Mouse (Mus musculus): ENCODE results near the gene Bex6.

The Bex6 gene

DNA sequence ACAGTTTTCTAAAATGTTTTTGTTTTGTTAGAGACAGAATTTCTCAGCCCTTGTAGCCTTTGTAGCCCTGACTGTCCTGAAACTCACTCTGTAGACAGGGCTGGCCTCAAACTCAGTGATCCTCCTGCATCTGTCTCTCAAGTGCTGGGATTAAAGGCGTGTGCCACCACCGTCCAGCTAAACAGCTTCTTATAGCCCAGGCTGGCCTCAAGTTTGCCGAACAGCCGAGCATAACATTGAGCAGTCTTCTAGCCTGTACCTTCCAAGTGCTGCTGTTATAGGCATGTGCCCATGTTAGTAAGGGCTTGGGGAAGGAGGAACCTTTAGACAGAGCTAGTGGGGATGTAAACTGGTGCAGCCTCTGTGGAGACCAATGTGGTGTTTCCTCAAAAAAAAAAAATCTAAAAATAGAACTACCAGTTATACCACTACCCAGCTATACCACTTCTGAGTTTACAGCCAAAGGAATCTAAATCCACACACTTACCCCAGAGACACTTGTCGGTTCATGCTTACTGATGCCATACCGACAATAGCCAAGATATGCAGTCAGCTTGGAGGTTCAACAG, at the start of gene Bex6:
TSS of gene Bex6 (plus strand) at position 491 of the 569 bp plus-strand sequence.
- no peak for DNase-seq (ENCODE audit: low spot score)

DNA sequence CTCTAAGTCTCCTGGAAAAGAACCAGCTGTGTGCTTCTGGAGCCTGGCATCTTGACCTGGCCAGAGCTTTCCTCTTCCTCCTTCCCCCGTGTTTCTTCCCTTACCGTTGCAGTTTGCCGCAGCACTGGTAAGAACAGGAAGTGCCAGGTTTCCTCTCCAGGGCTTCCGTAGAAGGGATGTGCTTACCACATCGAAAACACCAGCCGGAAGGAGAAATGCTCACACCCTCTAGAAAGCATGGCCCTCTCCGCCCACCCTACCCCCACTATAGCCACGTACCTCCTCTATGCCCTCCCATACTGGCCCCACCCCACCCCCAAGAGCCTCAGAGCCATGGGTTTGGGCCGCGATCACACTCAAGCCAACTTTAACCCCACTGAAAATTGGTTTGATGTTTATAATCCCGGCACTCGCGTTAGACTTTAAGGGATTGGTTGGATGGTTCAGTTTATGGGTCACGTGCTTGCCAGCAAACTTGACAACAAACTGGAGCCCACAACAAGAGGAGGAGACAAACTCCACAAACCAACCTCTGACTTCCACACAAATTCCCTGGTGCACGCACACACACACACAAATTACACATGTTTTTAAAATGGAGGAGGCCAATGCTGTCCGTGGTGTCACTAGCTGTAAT, 49.3 kb upstream of the Bex6 start:
- no peak for DNase-seq (ENCODE audit: low spot score)

DNA sequence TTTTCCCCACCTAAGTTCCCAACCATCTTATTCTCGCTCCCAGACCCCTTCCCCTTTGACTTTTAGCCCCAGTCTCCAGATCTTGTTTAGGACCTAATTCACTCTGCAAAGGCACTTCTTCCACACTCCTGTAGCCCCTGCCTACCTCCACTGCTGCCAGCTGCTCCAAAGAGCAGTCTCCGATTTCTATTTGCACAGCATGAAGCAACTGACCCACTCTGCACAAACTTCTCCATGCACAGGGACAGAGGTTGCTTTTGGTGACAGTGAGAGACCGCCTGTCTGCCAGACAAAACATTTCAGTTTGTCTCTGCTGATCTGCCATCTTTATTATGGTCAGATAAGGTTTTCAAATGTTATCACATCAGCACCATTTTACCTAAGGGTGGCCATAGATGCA, 46.5 kb upstream of the Bex6 start:
- DNase-seq (ENCODE audit: low spot score) = no peak

DNA sequence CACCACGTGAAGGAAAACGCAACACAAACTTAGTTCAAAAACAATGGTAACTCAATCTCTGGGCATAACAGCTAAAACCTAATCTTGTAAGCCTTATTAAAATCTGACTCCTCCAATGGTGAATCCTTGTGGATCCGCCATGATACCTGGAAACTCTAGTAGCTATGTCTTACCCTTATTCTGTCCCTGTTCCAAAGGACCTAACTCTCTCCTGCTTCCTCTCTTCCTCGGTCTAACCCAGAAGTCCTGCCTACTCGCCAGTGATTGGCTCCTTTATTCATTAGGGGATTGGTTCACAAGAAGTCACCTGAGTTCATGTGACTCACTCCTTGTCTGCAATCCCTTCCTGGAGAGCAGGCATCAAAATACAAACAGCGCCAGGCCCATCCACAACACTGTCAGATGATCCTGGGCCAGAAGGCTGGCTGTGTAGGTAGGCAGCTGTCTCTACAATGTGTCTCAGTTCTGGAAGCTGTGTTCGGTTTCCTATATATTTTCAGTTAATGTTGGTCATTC, 43.7 kb upstream of the Bex6 start:
- DNase-seq (ENCODE audit: low spot score) = no peak

DNA sequence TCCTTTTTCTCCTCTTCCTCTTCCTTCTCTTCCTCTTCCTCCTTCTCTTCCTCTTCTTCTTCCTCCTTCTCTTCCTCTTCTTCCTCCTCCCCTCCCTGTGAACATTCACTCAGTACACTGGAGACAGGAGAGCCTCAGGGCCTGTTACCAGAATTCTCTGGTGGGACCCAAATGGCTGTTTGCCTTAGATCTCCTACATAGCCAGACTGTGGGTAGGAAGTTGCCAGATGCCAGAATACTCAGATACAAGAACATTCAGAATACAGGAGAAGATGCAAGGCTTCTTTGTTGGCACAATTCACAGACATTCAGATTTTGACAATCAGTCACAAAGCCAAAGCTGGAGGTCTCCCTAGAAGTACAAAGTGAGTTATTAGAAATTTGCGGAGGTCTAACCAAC, 40.7 kb upstream of the Bex6 start:
- no peak for DNase-seq (ENCODE audit: low spot score)

DNA sequence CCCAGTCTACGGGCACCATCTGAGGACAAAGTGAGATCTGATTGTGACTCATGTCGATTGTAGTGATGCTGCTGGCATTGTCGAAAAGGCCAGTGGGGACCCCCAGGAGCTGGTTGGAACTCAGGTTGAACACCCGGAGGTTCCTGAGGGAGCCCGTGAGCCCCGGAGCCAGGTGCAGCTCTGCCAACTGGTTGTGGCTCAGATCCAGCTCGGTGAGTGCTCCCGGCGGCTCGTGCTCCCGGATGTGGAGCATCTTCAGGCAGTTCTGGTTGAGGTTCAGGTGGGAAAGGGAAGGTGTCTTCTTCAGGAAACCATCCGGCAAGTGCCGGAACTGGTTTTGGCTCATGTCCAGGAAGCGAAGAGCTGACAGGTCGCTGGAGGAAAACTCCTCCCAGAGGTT, 35.9 kb upstream of the Bex6 start:
- no peak for DNase-seq (ENCODE audit: low spot score)

DNA sequence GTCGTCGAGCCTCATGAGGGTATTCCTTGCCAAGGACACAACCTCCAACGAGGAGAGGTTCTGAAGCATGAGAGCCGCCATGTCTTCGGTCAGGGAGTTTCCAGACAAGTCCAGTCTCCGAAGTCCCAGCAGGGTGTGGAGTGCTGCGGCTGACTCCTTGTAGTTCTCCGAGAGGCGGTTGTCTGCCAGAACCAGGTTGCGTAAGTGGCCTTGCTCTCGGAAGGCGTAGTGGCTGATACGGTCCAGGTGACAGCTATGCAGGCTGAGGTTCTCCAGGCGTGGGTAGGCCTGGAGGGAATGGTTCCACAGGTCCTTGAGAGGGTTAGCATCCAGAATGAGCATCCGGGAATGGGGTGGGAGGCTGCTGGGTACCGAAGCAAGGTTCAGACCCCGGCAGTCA, 35.0 kb upstream of the Bex6 start:
- DNase-seq (ENCODE audit: low spot score) = no peak

DNA sequence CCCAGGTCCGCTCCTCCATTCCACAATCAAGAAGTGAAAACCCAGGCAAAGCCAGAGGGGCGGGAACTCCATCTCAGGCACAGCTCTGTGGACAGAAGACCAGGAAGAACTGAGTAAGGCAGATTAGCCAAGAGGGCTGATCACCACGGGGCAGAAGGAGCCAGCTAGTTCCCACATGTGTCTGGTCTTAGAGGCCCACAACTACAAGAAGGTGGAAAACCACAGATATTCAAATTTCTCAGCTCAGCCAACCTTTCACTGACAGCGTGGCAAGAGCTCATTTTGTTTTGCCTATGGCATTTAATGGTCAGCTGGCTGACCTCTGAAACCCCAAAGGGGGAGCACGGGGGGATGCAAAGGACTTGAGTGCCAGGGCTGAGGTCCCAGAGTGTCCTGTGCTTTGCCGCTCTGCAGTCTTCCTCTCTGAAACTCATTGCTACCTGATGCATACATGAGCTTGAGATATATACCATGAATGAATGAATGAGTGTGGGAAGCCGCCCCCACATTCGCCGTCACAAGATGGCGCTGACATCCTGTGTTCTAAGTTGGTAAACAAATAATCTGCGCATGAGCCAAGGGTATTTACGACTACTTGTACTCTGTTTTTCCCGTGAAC, 31.9 kb upstream of the Bex6 start:
- DNase-seq (ENCODE audit: low spot score) = peak; percentile 18

DNA sequence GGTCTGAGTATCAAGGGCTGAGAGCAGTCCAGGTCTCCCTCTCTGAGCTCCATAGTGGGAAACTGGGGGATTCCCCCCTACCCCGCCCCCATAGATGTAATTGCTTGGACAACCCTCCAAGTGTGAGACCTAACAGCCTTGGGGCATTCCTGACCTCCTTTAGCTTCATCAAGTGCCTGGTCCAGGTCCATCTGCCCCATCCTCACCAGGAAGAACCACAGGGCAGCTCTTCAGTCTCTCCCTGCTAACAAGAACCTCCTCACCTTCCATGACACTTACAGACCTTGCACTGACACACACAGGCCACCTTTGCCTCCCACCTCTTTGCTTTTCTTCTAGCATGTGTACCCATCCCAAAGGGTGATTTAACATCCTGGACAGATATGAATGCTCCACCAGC, 25.6 kb upstream of the Bex6 start:
- no peak for DNase-seq (ENCODE audit: low spot score)

DNA sequence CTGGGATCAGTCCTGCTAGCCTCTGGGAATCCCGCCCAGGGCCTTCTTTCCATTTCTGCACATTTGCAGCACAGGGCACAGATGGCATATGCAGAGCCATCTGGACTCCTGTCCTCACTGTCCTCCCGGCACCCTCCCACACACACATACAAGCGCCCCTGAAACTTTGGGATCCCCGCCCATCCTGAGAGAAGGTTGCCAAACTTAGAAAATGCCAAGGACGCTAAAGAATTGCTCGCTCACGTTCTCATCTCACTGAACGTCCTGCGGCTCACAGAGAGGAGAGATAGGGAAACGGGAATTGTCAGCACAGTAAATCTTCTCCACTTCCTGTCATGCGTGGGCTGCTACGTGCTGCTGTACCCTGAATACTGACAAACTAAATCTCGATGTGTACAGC, 25.2 kb upstream of the Bex6 start:
- DNase-seq (ENCODE audit: low spot score) = no peak

DNA sequence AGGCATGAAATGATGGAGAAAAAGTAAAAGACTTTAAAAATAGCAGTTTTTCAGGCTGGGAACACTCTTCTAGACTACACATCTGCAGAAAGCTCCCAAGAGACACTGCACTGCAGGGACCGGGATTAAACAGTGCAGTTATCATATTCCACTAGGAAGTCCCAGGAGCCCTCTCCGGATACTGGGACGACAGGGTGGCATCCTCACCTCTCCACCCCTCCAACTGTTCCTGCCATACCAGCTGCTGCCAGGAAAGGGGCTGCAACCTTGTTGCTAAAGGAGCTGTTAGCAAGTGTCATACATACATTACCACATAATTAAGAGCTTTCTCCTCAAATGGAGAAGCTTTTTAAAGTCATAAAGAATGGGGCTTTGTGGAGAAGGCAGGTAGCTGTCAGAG, 22.9 kb upstream of the Bex6 start:
- DNase-seq (ENCODE audit: low spot score) = no peak

DNA sequence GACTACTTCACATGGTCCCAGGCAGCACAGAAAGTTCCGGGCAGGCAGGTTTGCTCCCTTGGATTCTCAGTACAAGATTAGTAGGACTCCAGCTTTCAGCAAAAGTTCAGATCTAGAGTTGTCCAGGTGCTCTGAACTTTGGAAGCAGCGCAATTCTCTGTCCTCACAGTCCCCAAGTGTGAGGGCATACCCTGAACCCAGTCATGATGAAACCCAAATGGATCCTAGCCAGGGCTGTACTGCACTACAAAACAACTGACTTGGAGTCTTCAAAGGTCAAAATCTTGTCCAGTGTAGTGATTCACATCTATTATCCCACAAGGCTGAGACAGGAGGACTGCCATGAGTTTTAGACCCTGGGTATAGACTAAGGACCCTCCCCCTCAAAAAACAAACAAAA, 22.3 kb upstream of the Bex6 start:
- no peak for DNase-seq (ENCODE audit: low spot score)

DNA sequence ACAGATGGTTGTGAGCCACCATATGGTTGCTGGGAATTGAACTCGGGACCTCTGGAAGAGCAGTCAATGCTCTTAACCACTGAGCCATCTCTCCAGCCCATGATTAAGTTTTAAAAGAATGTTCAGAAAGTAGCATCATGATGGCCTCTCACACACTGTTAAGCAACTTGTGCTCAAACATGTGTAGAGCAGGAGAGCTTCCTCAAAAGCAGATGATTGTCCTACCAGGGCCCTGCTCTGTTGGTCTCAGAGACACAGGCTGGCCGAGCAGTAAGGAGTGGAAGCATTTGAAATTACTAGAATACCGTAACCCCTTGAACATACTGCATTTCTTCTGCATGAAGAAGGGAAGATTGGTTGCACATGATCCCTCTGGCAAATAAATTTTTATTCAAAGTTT, 20.7 kb upstream of the Bex6 start:
- no peak for DNase-seq (ENCODE audit: low spot score)

DNA sequence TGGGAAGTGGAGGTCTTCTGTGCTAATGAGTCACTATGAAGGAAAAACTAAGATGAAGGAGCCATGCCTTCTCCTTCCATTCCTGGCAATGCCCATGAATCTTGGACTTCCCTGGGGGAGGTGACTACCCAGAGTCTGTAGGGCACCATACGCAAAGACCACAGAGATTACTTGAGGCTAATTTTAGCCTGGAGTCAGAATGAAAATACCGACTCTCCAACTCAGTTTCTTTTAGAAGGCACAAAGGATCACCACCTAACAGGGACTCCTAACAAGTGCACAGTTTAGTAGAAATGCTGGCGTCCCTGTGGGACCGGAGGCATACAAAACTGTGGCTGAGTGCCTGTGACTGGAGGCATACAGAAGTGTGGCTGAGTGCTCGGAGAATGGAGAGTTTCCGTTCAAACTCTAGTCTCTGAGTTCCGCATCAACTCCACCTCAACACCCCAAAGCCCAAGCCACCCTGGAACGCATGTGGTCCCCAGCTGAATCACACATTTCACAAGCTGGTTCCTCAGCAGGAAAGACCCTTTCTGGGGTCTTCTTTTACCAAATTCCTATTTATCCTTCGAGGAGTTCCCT, 18.8 kb upstream of the Bex6 start:
- DNase-seq (ENCODE audit: low spot score) = no peak

DNA sequence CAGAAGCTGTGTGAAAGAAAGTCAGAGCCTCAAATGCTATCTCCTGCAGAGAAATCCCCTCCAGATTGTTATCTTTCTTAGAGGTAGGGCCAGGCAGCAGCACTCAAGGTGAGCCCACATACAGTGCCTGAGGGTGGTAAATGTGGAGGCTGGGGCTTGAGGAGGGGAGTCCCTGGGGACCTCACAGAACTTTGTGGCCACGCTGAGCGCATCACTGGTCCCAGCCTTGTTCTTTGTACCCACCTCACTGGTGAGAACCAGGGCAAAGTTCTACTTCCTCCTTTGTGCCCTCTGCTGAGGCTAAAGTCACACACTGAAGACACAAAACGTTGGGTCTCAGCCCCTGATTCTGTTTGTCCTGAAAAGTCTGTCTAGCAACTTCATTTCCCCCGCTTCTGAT, 16.2 kb upstream of the Bex6 start:
- DNase-seq (ENCODE audit: low spot score) = no peak

DNA sequence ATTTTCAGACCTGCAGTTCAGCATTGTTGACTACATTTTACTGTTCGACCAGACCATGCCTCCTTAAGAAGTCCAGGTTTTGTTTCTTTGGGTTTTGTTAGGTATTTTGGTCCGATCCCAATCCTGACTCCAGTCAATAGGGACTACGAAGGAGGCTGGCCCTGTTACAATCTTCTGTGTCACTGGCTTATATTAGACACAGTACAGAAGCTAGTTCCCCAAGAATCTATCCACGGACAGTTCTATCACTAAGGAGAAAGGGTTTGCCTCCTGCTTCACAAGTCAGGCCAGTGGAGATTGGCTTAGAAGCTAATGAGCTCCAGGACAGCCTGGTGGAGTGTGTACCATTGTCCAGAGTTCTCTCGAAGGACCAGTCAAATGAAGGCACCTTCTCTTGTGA, 15.7 kb upstream of the Bex6 start:
- DNase-seq (ENCODE audit: low spot score) = no peak

DNA sequence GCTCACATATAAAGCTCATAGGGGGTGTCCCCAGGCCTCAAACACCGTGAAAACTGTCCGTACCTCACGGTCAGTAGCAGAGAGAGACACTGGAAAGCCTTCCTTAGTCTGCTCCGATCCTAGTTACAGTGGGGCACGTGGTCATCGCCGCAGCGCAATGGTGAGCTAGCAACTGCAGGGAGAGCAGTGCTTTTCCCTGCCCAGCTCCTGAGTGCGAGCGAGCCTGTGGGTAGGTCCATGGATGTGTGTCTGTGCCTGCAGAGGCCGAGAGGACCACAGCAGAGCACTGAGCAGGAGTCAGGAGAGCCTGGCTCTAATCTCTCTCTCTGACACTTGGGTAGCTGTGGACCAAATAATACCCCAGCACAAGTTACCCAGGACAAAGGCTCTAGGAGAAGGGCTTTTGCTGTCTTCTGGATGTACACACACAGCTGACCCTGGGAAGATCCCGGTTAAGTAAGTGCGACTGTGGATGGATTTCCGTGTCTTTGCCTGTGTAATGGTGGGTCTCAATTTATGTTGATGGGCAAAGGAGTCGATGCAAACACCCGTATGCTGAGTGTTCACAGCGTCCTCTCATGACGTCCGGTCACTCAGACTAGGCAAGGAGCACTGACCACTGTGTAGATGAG, 15.1 kb upstream of the Bex6 start:
- DNase-seq (ENCODE audit: low spot score) = no peak

DNA sequence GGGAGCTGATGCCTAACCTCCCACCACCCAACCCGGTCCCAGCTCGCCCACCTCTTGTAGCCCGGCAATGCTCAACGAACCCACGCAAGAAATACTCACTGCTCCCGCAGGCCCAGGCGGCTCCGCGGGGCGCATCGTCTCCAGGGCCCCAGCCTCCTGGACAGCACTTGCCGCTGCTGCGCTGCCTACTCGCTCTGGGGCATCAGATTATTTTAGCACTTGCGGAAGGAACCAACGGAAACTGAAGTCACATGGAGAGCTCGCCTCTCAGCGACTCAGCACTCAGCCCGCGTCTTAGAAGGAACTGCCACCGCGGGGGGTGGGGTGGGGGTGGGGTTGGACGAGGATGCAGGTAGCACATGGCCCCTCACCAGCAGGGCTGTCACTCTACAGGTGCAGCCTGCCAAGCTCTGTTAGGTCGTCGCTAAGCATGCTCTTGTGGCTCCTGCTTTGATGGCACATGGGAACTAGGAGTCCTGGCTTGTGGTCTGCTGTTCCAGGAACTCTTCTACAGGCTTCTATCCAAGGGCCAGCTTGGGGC, 14.3 kb upstream of the Bex6 start, which contains the start of gene Nrros:
TSS of gene Nrros (minus strand) at position 314 of the 541 bp plus-strand sequence.
- peak; percentile 57 for DNase-seq (ENCODE audit: low spot score)

DNA sequence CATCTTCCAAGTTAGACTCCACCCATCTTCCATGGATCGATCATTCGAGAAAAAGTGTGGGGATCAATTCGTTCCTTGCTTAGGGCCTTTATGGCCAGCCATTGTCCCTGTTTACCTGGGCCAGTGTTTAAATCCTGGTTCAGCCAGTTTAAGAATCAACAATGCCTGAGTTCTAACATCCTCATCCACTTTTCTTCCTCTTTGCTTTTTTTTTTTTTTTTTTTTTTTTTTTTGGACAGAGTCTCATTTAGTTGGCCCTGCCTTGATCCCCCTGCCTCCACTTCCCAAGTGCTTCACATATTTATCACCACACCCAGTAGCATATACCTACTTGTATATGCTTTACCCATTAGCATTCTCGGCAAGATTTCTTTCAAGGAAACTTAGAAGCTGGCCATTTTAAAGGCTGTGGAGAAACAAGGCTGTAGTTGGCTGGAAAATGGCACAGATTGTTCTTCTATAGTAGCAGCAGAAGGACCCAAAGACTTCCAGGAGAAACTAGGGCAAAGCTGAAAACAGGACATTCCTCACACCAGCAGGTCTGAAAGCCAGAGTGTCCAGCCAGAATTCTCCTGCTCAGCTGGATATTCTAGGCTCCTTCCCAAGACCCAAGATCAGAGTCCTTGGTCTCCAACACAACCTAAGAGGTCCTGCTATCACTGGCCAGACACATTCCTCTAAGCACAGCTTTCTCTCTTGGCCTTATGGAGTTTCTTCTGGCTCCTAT, 11.6 kb upstream of the Bex6 start:
- no peak for DNase-seq (ENCODE audit: low spot score)

DNA sequence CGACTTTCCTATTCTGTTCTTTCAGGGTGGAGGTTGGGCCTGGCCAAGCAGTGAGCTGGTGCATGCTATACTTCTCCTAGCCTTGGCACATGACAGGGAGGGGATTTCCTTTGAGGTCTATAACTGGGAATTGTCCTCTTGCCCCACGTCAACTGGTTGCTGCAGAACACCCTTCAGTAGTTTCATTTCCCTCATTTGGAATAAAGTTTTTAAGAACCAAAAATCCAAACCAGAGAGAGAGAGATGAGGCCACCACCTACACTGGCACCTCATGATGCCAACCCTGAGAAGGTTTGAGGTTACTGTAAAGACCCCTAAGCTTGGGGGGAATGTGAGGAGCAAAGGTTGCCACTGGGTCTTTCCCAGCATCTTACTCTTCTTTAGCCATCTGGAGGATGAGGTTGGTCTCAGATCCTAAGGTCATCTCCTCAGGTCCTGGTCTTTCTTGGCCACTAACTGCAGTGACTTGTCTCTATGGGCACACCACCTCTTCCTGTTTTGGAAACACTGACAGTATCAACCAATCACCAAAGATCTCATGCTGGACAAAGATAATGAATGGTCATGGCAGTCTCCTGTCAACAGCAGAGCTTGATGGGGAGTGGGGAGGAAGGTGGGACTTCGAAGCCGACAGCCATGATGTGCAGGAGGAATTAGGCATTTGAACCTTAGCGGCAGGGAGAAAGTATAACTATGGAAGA, 8.4 kb upstream of the Bex6 start:
- DNase-seq (ENCODE audit: low spot score) = no peak

DNA sequence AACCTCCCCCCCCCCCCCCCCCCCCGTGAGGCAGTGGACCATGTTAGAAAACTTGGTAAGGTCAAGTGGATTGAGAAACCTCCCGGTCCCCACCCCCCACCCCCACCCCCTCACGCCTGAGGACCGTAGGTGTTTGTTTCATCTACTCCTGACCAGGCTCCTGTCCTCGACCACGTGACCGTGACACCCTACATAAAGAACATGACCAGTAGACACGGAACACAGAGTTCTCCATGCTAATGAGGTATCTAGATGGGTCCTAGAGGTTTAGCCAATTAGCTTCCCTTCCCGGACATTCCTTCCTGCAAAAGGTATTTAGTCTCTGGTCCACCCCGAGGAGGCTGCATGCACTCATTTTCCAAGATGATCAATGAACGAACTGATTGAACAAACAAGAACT, 6.2 kb upstream of the Bex6 start:
- no peak for DNase-seq (ENCODE audit: low spot score)

All from embryo, embryonic 10.5 days (tissue).